Mouse (Mus musculus) forebrain, embryonic 14.5 days (tissue): ENCODE data around the gene Rreb1. TPM values are rescaled to one million over a fixed set of nuclear protein-coding genes. Genes with fewer than 3 reads are reported as not detected.

Experiments
- ATAC-seq: fragments of 200-750 bp; cut with Nextera tagmentation; 2 replicates; pipeline ENCODE4 v1.8.0; 2017; ENCODE audit warnings: mild to moderate bottlenecking, moderate library complexity
- DNase-seq: peaks from one replicate; pipeline ENCODE4 v3.0.0-alpha.2; 2015; ENCODE audit warnings: low spot score
- H3K27ac ChIP-seq: fragments of 300-500 bp; sonication (generic); 2 replicates; pipeline ENCODE4 v1.5.1; 2014; ENCODE audit warnings: low read depth, mild to moderate bottlenecking, control low read depth, low read length, moderate library complexity
- H3K27me3 ChIP-seq: fragments of 300-500 bp; sonication (generic); replicated peaks from 2 replicates; pipeline ENCODE4 v1.6.1; 2014; ENCODE audit warnings: low read length, control low read depth, mixed read lengths; ENCODE audit not compliant: control insufficient read depth, insufficient read depth
- H3K36me3 ChIP-seq: fragments of 300-500 bp; sonication (generic); 2 replicates; pipeline ENCODE4 v1.6.1; 2014; ENCODE audit warnings: low read length, control low read depth; ENCODE audit not compliant: control insufficient read depth, insufficient read depth
- H3K4me1 ChIP-seq: fragments of 300-500 bp; sonication (generic); 2 replicates; pipeline ENCODE4 v1.6.1; 2014; ENCODE audit warnings: antibody characterized with exemption, low read length, control low read depth; ENCODE audit not compliant: control insufficient read depth, insufficient read depth
- H3K4me2 ChIP-seq: fragments of 300-500 bp; sonication (generic); 2 replicates; pipeline ENCODE4 v1.6.1; 2014; ENCODE audit warnings: mild to moderate bottlenecking, control low read depth, low read length
- H3K4me3 ChIP-seq: fragments of 300-500 bp; sonication (generic); 2 replicates; pipeline ENCODE4 v1.5.1; 2014; ENCODE audit warnings: low read depth, low read length, control low read depth
- H3K9ac ChIP-seq: fragments of 300-500 bp; sonication (generic); 2 replicates; pipeline ENCODE4 v1.6.1; 2014; ENCODE audit warnings: mild to moderate bottlenecking, low read length, control low read depth, moderate library complexity
- H3K9me3 ChIP-seq: fragments of 300-500 bp; sonication (generic); replicated peaks from 2 replicates; pipeline ENCODE4 v1.6.1; 2016; ENCODE audit warnings: low read length, control low read depth, mixed read lengths; ENCODE audit not compliant: control insufficient read depth
- WGBS: fragments of 180-500 bp; shearing (Covaris S2); extraction: QIAGEN DNeasy Blood & Tissue Kit; methylation state at CpG from one replicate; pipeline ENCODE4 v1.1.7; 2014; 5-methylcytosine and 5-hydroxymethylcytosine counted together
- polyA plus RNA-seq: library from polyadenylated mRNA; unstranded; fragments of >200 nt; fragmentation: Nextera tagmentation; extraction: Ambion mirVana; gene quantifications from 2 replicates; pipeline ENCODE4 v1.2.1, GENCODE M21; 2014

Gene Rreb1
- polyA plus RNA-seq, 1 experiment from 2014 or later, result 1.5 TPM

- Histone ChIP-seq H3K4me1 (peaks cover 7% of the 10 kb centered on the region; the same call in 1 of the 2 replicates), H3K9me3 (no peaks in the 10 kb centered on the region), H3K4me3 (peak overlapping the region; percentile 15; the same call in 1 of the 2 replicates), H3K36me3 (no peaks in the 10 kb centered on the region), H3K4me2 (peak overlapping the region; percentile 49), H3K27ac (no peak overlapping the region), H3K9ac (no peak overlapping the region), H3K27me3 (0 out of 2 replicates have a peak, but pooled peaks cover 3% of the 10 kb centered on the region)
- ATAC-seq (peak; percentile 53), DNase-seq (peak; percentile 85)
- under 1% methylated on average over 12 of the region's 12 CpGs for WGBS
These were observed 185.3 kb downstream of the Rreb1 start for GRCm38 (mm10) chr13:37963354-37964007.

GRCm38 (mm10) chr13:37964128-37965087 is 186.2 kb downstream of the Rreb1 start:
- H3K4me3 ChIP-seq, result no peak overlapping the region
- DNase-seq, result no peak
- no peaks in the 10 kb centered on the region for H3K9me3 ChIP-seq
- ATAC-seq, result 0 out of 2 replicates have a peak, but pooled peaks have one; percentile 22
- no peaks in the 10 kb centered on the region for H3K36me3 ChIP-seq
- H3K4me1 ChIP-seq, result peaks cover 7% of the 10 kb centered on the region; the same call in 1 of the 2 replicates
- H3K27me3 ChIP-seq, result 0 out of 2 replicates have a peak, but pooled peaks cover 3% of the 10 kb centered on the region
- 30% methylated on average over 20 of the region's 20 CpGs for WGBS
- no peak overlapping the region for H3K9ac ChIP-seq
- no peak overlapping the region for H3K27ac ChIP-seq
- H3K4me2 ChIP-seq, result peak overlapping the region; percentile 49

- Histone ChIP-seq H3K4me2 (no peak overlapping the region), H3K9me3 (no peaks in the 10 kb centered on the region), H3K9ac (no peak overlapping the region), H3K4me1 (peaks cover 7% of the 10 kb centered on the region; the same call in 1 of the 2 replicates), H3K4me3 (no peak overlapping the region), H3K27me3 (0 out of 2 replicates have a peak, but pooled peaks cover 3% of the 10 kb centered on the region), H3K27ac (no peak overlapping the region), H3K36me3 (no peaks in the 10 kb centered on the region)
- no peak for DNase-seq
- 35% methylated on average over 17 of the region's 17 CpGs for WGBS
- no peak for ATAC-seq
These were observed 187.1 kb downstream of the Rreb1 start for GRCm38 (mm10) chr13:37965126-37965914.

GRCm38 (mm10) chr13:37966256-37967051 is 188.3 kb downstream of the Rreb1 start:
- no peak overlapping the region for H3K9ac ChIP-seq
- H3K4me2 ChIP-seq, result no peak overlapping the region
- H3K27me3 ChIP-seq, result 0 out of 2 replicates have a peak, but pooled peaks cover 3% of the 10 kb centered on the region
- H3K36me3 ChIP-seq, result no peaks in the 10 kb centered on the region
- 82% methylated on average over 15 of the region's 15 CpGs for WGBS
- H3K9me3 ChIP-seq, result no peaks in the 10 kb centered on the region
- H3K27ac ChIP-seq, result no peak overlapping the region
- peaks cover 7% of the 10 kb centered on the region; the same call in 1 of the 2 replicates for H3K4me1 ChIP-seq
- DNase-seq (no peak), ATAC-seq (no peak)
- no peak overlapping the region for H3K4me3 ChIP-seq

- Histone ChIP-seq H3K4me3 (no peak overlapping the region), H3K4me2 (no peak overlapping the region), H3K36me3 (no peaks in the 10 kb centered on the region), H3K27ac (no peak overlapping the region), H3K9me3 (no peaks in the 10 kb centered on the region), H3K9ac (no peak overlapping the region), H3K27me3 (0 out of 2 replicates have a peak, but pooled peaks cover 3% of the 10 kb centered on the region), H3K4me1 (peaks cover 7% of the 10 kb centered on the region; the same call in 1 of the 2 replicates)
- ATAC-seq (no peak), DNase-seq (peak; percentile 33)
- WGBS, result 63% methylated on average over 12 of the region's 12 CpGs
These were observed 188.8 kb downstream of the Rreb1 start for GRCm38 (mm10) chr13:37967052-37967437.

GRCm38 (mm10) chr13:37967565-37967964 is 189.4 kb downstream of the Rreb1 start:
- H3K4me1 ChIP-seq, result peaks cover 7% of the 10 kb centered on the region; the same call in 1 of the 2 replicates
- H3K36me3 ChIP-seq, result no peaks in the 10 kb centered on the region
- WGBS, result 69% methylated on average over 10 of the region's 10 CpGs

GRCm38 (mm10) chr13:37969337-37969736 is 191.1 kb downstream of the Rreb1 start:
- DNase-seq (peak; percentile 77), ATAC-seq (peak; percentile 49; the same call in 1 of the 2 replicates)
- no peaks in the 10 kb centered on the region for H3K36me3 ChIP-seq
- H3K9ac ChIP-seq, result no peak overlapping the region
- H3K27me3 ChIP-seq, result 0 out of 2 replicates have a peak, but pooled peaks cover 3% of the 10 kb centered on the region
- 12% methylated on average over 14 of the region's 14 CpGs for WGBS
- H3K4me1 ChIP-seq, result peaks cover 7% of the 10 kb centered on the region; the same call in 1 of the 2 replicates
- no peak overlapping the region for H3K4me3 ChIP-seq
- no peaks in the 10 kb centered on the region for H3K9me3 ChIP-seq
- H3K4me2 ChIP-seq, result no peak overlapping the region
- H3K27ac ChIP-seq, result no peak overlapping the region

More at GRCm38 (mm10) chr13:37967565-37967964, 189.4 kb downstream of the Rreb1 start:
- H3K4me3 ChIP-seq, result no peak overlapping the region
- no peak overlapping the region for H3K27ac ChIP-seq
- no peaks in the 10 kb centered on the region for H3K9me3 ChIP-seq
- no peak overlapping the region for H3K9ac ChIP-seq
- no peak overlapping the region for H3K4me2 ChIP-seq
- H3K27me3 ChIP-seq, result 0 out of 2 replicates have a peak, but pooled peaks cover 3% of the 10 kb centered on the region
- ATAC-seq, result no peak
- DNase-seq, result peak; percentile 13
